Mouse (Mus musculus): ENCODE data around the gene Usp54. TPM values are rescaled to one million over a fixed set of nuclear protein-coding genes. Genes with fewer than 3 reads are reported as not detected.

Gene Usp54
- polyA plus RNA-seq (2015; fragmentation: Nextera tagmentation; extraction: Ambion mirVana), result 1.3 and 1.5 TPM in 2 replicates

GRCm38 (mm10) chr14:20640644-20641437 lies at the start of gene Usp54:
Gene Usp54 (minus strand): TSS chr14:20641063.

GRCm38 (mm10) chr14:20674064-20674833 lies 33.4 kb upstream of the Usp54 start, which contains the start of gene Sec24c:
Gene Sec24c (plus strand): TSS chr14:20674308.

GRCm38 (mm10) chr14:20668154-20668810 lies 27.4 kb upstream of the Usp54 start, which contains the start of gene Synpo2l:
Gene Synpo2l (minus strand): TSS chr14:20668354.

GRCm38 (mm10) chr14:20656361-20656760 lies 15.5 kb upstream of the Usp54 start, which contains the start of gene Myoz1:
Gene Myoz1 (minus strand): TSS chr14:20656540.

GRCm38 (mm10) chr14:20546415-20546814 lies 94.4 kb downstream of the Usp54 start, which contains the start of gene Ppp3cb:
Gene Ppp3cb (minus strand): TSS chr14:20546573.

Other genes starting within 250 kb of the Usp54 start
- gene Mrps16, start 247.4 kb downstream of the Usp54 start, polyA plus RNA-seq (2015; fragmentation: Nextera tagmentation; extraction: Ambion mirVana), result 57.2 and 64.5 TPM in 2 replicates
- gene Cfap70, start 188.8 kb downstream of the Usp54 start, polyA plus RNA-seq (2015; fragmentation: Nextera tagmentation; extraction: Ambion mirVana), result 0.24 and 0.53 TPM in 2 replicates
- gene Anxa7, start 160.9 kb downstream of the Usp54 start, polyA plus RNA-seq (2015; fragmentation: Nextera tagmentation; extraction: Ambion mirVana), result 38.2 and 41.6 TPM in 2 replicates
- 1.4 and 1.5 TPM in 2 replicates for gene Mss51, start 144.2 kb downstream of the Usp54 start, polyA plus RNA-seq (2015; fragmentation: Nextera tagmentation; extraction: Ambion mirVana)
- gene Ppp3cb, start 94.5 kb downstream of the Usp54 start, polyA plus RNA-seq (2015; fragmentation: Nextera tagmentation; extraction: Ambion mirVana), result 37.3 and 38.1 TPM in 2 replicates
- 0.27 TPM in 1 of 2 replicates, not detected in the other for gene Myoz1, start 15.5 kb upstream of the Usp54 start, polyA plus RNA-seq (2015; fragmentation: Nextera tagmentation; extraction: Ambion mirVana)
- gene Synpo2l, start 27.3 kb upstream of the Usp54 start, polyA plus RNA-seq (2015; fragmentation: Nextera tagmentation; extraction: Ambion mirVana), result 0.08 TPM in 1 of 2 replicates, not detected in the other
- gene Sec24c, start 33.2 kb upstream of the Usp54 start, polyA plus RNA-seq (2015; fragmentation: Nextera tagmentation; extraction: Ambion mirVana), result 25.9 and 30.7 TPM in 2 replicates
- gene Fut11, start 53.9 kb upstream of the Usp54 start, polyA plus RNA-seq (2015; fragmentation: Nextera tagmentation; extraction: Ambion mirVana), result 10.1 and 11.6 TPM in 2 replicates
- gene Chchd1, start 61.9 kb upstream of the Usp54 start, polyA plus RNA-seq (2015; fragmentation: Nextera tagmentation; extraction: Ambion mirVana), result 111 and 125 TPM in 2 replicates
- 11.8 and 14.8 TPM in 2 replicates for gene Zswim8, start 66.5 kb upstream of the Usp54 start, polyA plus RNA-seq (2015; fragmentation: Nextera tagmentation; extraction: Ambion mirVana)
- gene Ndst2, start 93.5 kb upstream of the Usp54 start, polyA plus RNA-seq (2015; fragmentation: Nextera tagmentation; extraction: Ambion mirVana), result 25.6 and 30.5 TPM in 2 replicates
- gene Camk2g, start 153.0 kb upstream of the Usp54 start, polyA plus RNA-seq (2015; fragmentation: Nextera tagmentation; extraction: Ambion mirVana), result 11.7 and 19.0 TPM in 2 replicates
- 1.1 and 1.7 TPM in 2 replicates for gene Plau, start 195.6 kb upstream of the Usp54 start, polyA plus RNA-seq (2015; fragmentation: Nextera tagmentation; extraction: Ambion mirVana)